Mouse (Mus musculus) forebrain, embryonic 13.5 days (tissue): Measurements from ENCODE around the gene Hmga1. TPM values are rescaled to one million over a fixed set of nuclear protein-coding genes. Genes with fewer than 3 reads are reported as not detected.

Experiments
- ATAC-seq: fragments of 200-750 bp; cut with Nextera tagmentation; 2 replicates; pipeline ENCODE4 v1.8.0; 2017
- H3K27ac ChIP-seq: fragments of 300-500 bp; sonication (generic); 2 replicates; pipeline ENCODE4 v1.5.1; 2015; ENCODE audit warnings: inconsistent platforms, mild to moderate bottlenecking, moderate library complexity
- H3K27me3 ChIP-seq: fragments of 300-500 bp; sonication (generic); 2 replicates; pipeline ENCODE4 v1.6.1; 2015; ENCODE audit warnings: mild to moderate bottlenecking, inconsistent platforms
- H3K36me3 ChIP-seq: fragments of 300-500 bp; sonication (generic); 2 replicates; pipeline ENCODE4 v1.6.1; 2015; ENCODE audit warnings: mild to moderate bottlenecking, inconsistent platforms; ENCODE audit not compliant: poor library complexity, severe bottlenecking
- H3K4me1 ChIP-seq: fragments of 300-500 bp; sonication (generic); 2 replicates; pipeline ENCODE4 v1.6.1; 2015; ENCODE audit warnings: inconsistent platforms
- H3K4me2 ChIP-seq: fragments of 300-500 bp; sonication (generic); 2 replicates; pipeline ENCODE4 v1.6.1; 2015; ENCODE audit warnings: inconsistent platforms, mild to moderate bottlenecking, moderate library complexity
- H3K4me3 ChIP-seq: fragments of 300-500 bp; sonication (generic); 2 replicates; pipeline ENCODE4 v1.5.1; 2015; ENCODE audit warnings: mild to moderate bottlenecking, inconsistent platforms
- H3K9ac ChIP-seq: fragments of 300-500 bp; sonication (generic); 2 replicates; pipeline ENCODE4 v1.6.1; 2015; ENCODE audit warnings: mild to moderate bottlenecking, inconsistent platforms
- H3K9me3 ChIP-seq: fragments of 300-500 bp; sonication (generic); replicated peaks from 2 replicates; pipeline ENCODE4 v1.6.1; 2016; ENCODE audit warnings: inconsistent platforms
- WGBS: fragments of 180-500 bp; shearing (Covaris S2); methylation state at CpG from one replicate; pipeline ENCODE4 v1.1.7; 2015; 5-methylcytosine and 5-hydroxymethylcytosine counted together
- polyA plus RNA-seq: library from polyadenylated mRNA; unstranded; fragments of >200 nt; fragmentation: Nextera tagmentation; extraction: Ambion mirVana; gene quantifications from 2 replicates; pipeline ENCODE4 v1.2.1, GENCODE M21; 2015

Gene Hmga1
- polyA plus RNA-seq, 1 experiment from 2014 or later, result 147 TPM

GRCm38 (mm10) chr17:27554062-27554960 is 2.0 kb upstream of the Hmga1 start:
- Histone ChIP-seq H3K27me3 (no peaks in the 10 kb centered on the region; the same call in 1 of the 2 replicates), H3K9me3 (no peaks in the 10 kb centered on the region), H3K27ac (peak overlapping the region; percentile 97), H3K4me3 (peak overlapping the region; percentile 78), H3K9ac (peak overlapping the region; percentile 95), H3K4me2 (peak overlapping the region; percentile 85), H3K36me3 (no peaks in the 10 kb centered on the region), H3K4me1 (peaks cover 46% of the 10 kb centered on the region)
- ATAC-seq, result no peak
- WGBS, result 39% methylated on average over 20 of the region's 20 CpGs

- Histone ChIP-seq H3K27me3 (no peaks in the 10 kb centered on the region; the same call in 1 of the 2 replicates), H3K36me3 (no peaks in the 10 kb centered on the region), H3K27ac (peak overlapping the region; percentile 97), H3K9me3 (no peaks in the 10 kb centered on the region), H3K9ac (peak overlapping the region; percentile 95), H3K4me1 (peaks cover 47% of the 10 kb centered on the region), H3K4me2 (peak overlapping the region; percentile 85), H3K4me3 (peak overlapping the region; percentile 78)
- under 1% methylated on average over 24 of the region's 39 CpGs for WGBS
- no peak for ATAC-seq
These were observed 1.2 kb upstream of the Hmga1 start for GRCm38 (mm10) chr17:27555075-27555511.

- 0% methylated on average over 50 of the region's 55 CpGs for WGBS
- peak overlapping the region; percentile 85 for H3K4me2 ChIP-seq
- peak overlapping the region; percentile 95 for H3K9ac ChIP-seq
- H3K27ac ChIP-seq, result peak overlapping the region; percentile 97
- peaks cover 48% of the 10 kb centered on the region for H3K4me1 ChIP-seq
- no peaks in the 10 kb centered on the region; the same call in 1 of the 2 replicates for H3K27me3 ChIP-seq
- H3K36me3 ChIP-seq, result peaks cover 4% of the 10 kb centered on the region; the same call in 1 of the 2 replicates
- no peaks in the 10 kb centered on the region for H3K9me3 ChIP-seq
- peak; percentile 22; the same call in 1 of the 2 replicates for ATAC-seq
- H3K4me3 ChIP-seq, result peak overlapping the region; percentile 78
These were observed 655 bp upstream of the Hmga1 start for GRCm38 (mm10) chr17:27555512-27556172.

- peak overlapping the region; percentile 95 for H3K9ac ChIP-seq
- under 1% methylated on average over 54 of the region's 75 CpGs for WGBS
- peaks cover 18% of the 10 kb centered on the region for H3K36me3 ChIP-seq
- H3K4me1 ChIP-seq, result peaks cover 48% of the 10 kb centered on the region
- peak overlapping the region; percentile 85 for H3K4me2 ChIP-seq
- ATAC-seq, result peak; percentile 50
- no peaks in the 10 kb centered on the region; the same call in 1 of the 2 replicates for H3K27me3 ChIP-seq
- no peaks in the 10 kb centered on the region for H3K9me3 ChIP-seq
- H3K4me3 ChIP-seq, result peak overlapping the region; percentile 78
- H3K27ac ChIP-seq, result peak overlapping the region; percentile 97
These were observed 1.1 kb downstream of the Hmga1 start for GRCm38 (mm10) chr17:27557181-27557926.

GRCm38 (mm10) chr17:27557927-27558661 is 1.8 kb downstream of the Hmga1 start:
- peaks cover 18% of the 10 kb centered on the region for H3K36me3 ChIP-seq
- H3K27ac ChIP-seq, result peak overlapping the region; percentile 97
- H3K4me2 ChIP-seq, result peak overlapping the region; percentile 85
- peak overlapping the region; percentile 78 for H3K4me3 ChIP-seq
- H3K9ac ChIP-seq, result peak overlapping the region; percentile 95
- 2% methylated on average over 14 of the region's 14 CpGs for WGBS
- no peaks in the 10 kb centered on the region for H3K9me3 ChIP-seq
- ATAC-seq, result no peak
- H3K4me1 ChIP-seq, result peaks cover 48% of the 10 kb centered on the region
- H3K27me3 ChIP-seq, result no peaks in the 10 kb centered on the region; the same call in 1 of the 2 replicates

- H3K4me1 ChIP-seq, result peaks cover 48% of the 10 kb centered on the region
- ATAC-seq, result no peak
- H3K27me3 ChIP-seq, result no peaks in the 10 kb centered on the region; the same call in 1 of the 2 replicates
- H3K9ac ChIP-seq, result 0 out of 2 replicates have a peak overlapping the region, but pooled peaks have one; percentile 2
- WGBS, result 2% methylated on average over 5 of the region's 5 CpGs
- H3K4me3 ChIP-seq, result peak overlapping the region; percentile 78
- 0 out of 2 replicates have a peak overlapping the region, but pooled peaks have one; percentile 14 for H3K27ac ChIP-seq
- peaks cover 18% of the 10 kb centered on the region for H3K36me3 ChIP-seq
- peak overlapping the region; percentile 85 for H3K4me2 ChIP-seq
- H3K9me3 ChIP-seq, result no peaks in the 10 kb centered on the region
These were observed 2.5 kb downstream of the Hmga1 start for GRCm38 (mm10) chr17:27558845-27559244.

- Histone ChIP-seq H3K4me1 (peaks cover 52% of the 10 kb centered on the region), H3K36me3 (peaks cover 18% of the 10 kb centered on the region), H3K9ac (no peak overlapping the region), H3K4me3 (no peak overlapping the region), H3K9me3 (no peaks in the 10 kb centered on the region), H3K4me2 (peak overlapping the region; percentile 85; the same call in 1 of the 2 replicates), H3K27me3 (no peaks in the 10 kb centered on the region; the same call in 1 of the 2 replicates), H3K27ac (no peak overlapping the region)
- WGBS, result 87% methylated on average over 11 of the region's 12 CpGs
- ATAC-seq, result no peak
These were observed 3.3 kb downstream of the Hmga1 start for GRCm38 (mm10) chr17:27559596-27559995.

GRCm38 (mm10) chr17:27560926-27561480 is 4.7 kb downstream of the Hmga1 start:
- no peak overlapping the region for H3K27ac ChIP-seq
- H3K9me3 ChIP-seq, result no peaks in the 10 kb centered on the region
- no peak overlapping the region for H3K9ac ChIP-seq
- 89% methylated on average over 13 of the region's 13 CpGs for WGBS
- peaks cover 18% of the 10 kb centered on the region for H3K36me3 ChIP-seq
- H3K27me3 ChIP-seq, result no peaks in the 10 kb centered on the region
- no peak for ATAC-seq
- peaks cover 47% of the 10 kb centered on the region for H3K4me1 ChIP-seq
- H3K4me3 ChIP-seq, result no peak overlapping the region
- no peak overlapping the region for H3K4me2 ChIP-seq

- no peaks in the 10 kb centered on the region for H3K27me3 ChIP-seq
- no peak overlapping the region for H3K4me2 ChIP-seq
- H3K36me3 ChIP-seq, result peaks cover 18% of the 10 kb centered on the region
- ATAC-seq, result no peak
- H3K27ac ChIP-seq, result no peak overlapping the region
- 57% methylated on average over 9 of the region's 11 CpGs for WGBS
- H3K9me3 ChIP-seq, result no peaks in the 10 kb centered on the region
- no peak overlapping the region for H3K9ac ChIP-seq
- no peak overlapping the region for H3K4me3 ChIP-seq
- peaks cover 50% of the 10 kb centered on the region for H3K4me1 ChIP-seq
These were observed 5.7 kb downstream of the Hmga1 start for GRCm38 (mm10) chr17:27561809-27562526.

- Histone ChIP-seq H3K36me3 (peaks cover 18% of the 10 kb centered on the region), H3K4me2 (no peak overlapping the region), H3K4me3 (no peak overlapping the region), H3K9me3 (no peaks in the 10 kb centered on the region), H3K9ac (no peak overlapping the region), H3K27ac (no peak overlapping the region), H3K4me1 (peaks cover 34% of the 10 kb centered on the region), H3K27me3 (no peaks in the 10 kb centered on the region)
- no peak for ATAC-seq
- WGBS, result 52% methylated on average over 7 of the region's 7 CpGs
These were observed 7.5 kb downstream of the Hmga1 start for GRCm38 (mm10) chr17:27563771-27564244.
